Mouse (Mus musculus): Measurements from ENCODE around the gene Dvl3.
"Not testable (repeated sequence)": the region's sequence is repeated elsewhere in the genome, so short reads cannot be mapped to it uniquely, and the experiment has no call there.

Gene Dvl3

GRCm38 (mm10) chr16:20516726-20517201 lies at the start of gene Dvl3:
Dvl3 (plus strand) TSS chr16:20516982.
- peak; percentile 73 for DNase-seq (ENCODE audit: low read depth, low spot score)

DNA sequence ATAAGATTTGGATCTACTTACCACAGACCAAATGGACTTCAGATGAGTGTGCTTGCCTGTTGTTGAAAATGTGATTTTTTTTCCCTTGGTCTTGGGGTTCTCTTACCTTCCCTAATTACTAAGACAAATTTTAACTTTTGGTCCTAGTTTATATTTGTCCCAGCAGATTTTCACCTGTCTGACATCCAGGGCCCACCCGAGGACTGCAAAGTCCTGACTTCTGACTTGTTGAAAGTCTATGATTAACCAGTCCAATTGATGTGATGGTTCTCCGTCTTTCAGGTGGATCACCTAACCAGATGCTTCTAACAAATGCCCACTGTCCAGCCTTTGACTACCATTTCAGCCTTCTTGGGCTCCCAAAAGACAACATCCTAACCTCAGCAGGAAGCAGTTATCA lies 45.8 kb upstream of the Dvl3 start:
- DNase-seq (ENCODE audit: low read depth, low spot score): no peak

GRCm38 (mm10) chr16:20471686-20472085 lies 45.1 kb upstream of the Dvl3 start:
- no peak for DNase-seq (ENCODE audit: low read depth, low spot score)

DNA sequence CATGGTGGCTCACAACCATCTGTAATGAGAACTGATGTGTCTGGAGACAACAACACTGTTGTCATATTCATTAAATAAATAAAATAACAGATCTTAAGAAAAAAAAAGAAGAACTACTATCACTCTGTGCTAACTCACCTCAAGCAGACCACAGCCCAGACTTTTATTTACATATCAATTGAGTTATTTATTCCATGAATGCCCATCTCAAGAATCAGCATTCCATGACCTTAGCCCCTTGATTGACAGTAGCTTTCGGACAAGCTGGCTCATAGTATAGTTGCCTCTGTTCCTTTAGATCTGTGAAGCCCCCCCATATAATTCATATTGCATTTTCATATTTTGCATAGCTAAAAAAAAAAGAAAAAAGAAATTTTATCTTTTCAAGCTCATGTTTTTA lies 43.0 kb upstream of the Dvl3 start:
- DNase-seq (ENCODE audit: low read depth, low spot score): no peak

GRCm38 (mm10) chr16:20474211-20474610 lies 42.6 kb upstream of the Dvl3 start:
- DNase-seq (ENCODE audit: low read depth, low spot score): no peak

GRCm38 (mm10) chr16:20474786-20475185 lies 42.0 kb upstream of the Dvl3 start:
- no peak for DNase-seq (ENCODE audit: low read depth, low spot score)

DNA sequence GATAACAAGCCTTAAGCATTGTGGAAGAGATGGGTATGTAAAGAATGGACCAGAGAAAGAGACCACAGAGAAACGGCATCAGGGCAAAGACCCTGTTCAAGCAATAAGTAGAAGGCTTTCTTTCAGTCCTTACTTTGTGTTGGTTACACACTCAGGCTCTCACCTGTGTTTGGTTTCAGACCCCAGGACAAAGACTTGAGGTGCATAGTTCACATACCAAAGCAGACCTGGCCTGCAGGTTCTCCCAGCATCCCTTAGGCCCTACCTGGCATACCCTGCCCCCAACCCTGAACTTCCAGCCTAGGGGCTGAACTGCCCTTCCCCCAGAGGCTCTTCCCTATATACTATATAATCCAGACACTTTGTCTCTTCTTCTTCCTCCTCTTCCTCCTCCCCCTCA lies 41.4 kb upstream of the Dvl3 start:
- no peak for DNase-seq (ENCODE audit: low read depth, low spot score)

- DNase-seq (ENCODE audit: low read depth, low spot score): no peak
Measured at GRCm38 (mm10) chr16:20476857-20477256, 39.9 kb upstream of the Dvl3 start.

DNA sequence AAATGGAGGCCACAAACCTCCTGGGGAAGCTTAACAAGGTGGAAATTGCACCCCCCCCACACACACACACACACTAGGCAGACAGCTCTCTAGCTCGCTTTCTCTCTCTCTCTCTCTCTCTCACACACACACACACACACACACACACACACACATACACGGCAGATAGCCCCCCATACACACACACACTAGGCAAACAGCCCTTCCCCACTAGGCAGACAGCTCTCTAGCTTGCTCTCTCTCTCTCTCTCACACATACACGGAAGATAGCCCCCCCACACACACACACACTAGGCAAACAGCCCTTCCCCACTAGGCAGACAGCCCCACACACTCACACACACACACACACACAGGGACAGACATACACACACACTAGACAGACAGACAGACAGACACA lies 39.5 kb upstream of the Dvl3 start:
- no peak for DNase-seq (ENCODE audit: low read depth, low spot score)

- no peak for DNase-seq (ENCODE audit: low read depth, low spot score)
Measured at GRCm38 (mm10) chr16:20478504-20478903, 38.3 kb upstream of the Dvl3 start.

- not testable (repeated sequence) for DNase-seq (ENCODE audit: low read depth, low spot score)
Measured at GRCm38 (mm10) chr16:20479026-20479760, 37.6 kb upstream of the Dvl3 start.

GRCm38 (mm10) chr16:20480115-20480514 lies 36.7 kb upstream of the Dvl3 start:
- DNase-seq (ENCODE audit: low read depth, low spot score): no peak

DNA sequence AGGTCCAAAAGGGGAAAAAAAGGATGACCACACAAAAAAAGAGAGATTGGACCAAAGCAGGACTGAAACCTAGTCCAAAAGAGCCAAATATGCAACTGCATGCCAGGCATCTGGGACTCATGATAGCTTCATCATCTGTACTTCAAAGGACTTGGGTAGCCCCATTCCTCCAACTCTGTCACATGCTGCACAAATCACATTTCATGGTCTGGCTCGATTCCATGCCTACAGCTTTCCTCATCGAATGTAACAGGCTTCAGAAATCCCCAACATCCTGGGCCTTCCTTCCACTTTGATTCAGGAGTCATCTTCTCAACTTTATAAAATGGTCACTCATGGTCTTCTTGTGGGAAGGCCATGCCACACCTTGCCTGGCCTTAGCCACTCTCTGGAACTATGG lies 35.0 kb upstream of the Dvl3 start:
- DNase-seq (ENCODE audit: low read depth, low spot score): no peak

DNA sequence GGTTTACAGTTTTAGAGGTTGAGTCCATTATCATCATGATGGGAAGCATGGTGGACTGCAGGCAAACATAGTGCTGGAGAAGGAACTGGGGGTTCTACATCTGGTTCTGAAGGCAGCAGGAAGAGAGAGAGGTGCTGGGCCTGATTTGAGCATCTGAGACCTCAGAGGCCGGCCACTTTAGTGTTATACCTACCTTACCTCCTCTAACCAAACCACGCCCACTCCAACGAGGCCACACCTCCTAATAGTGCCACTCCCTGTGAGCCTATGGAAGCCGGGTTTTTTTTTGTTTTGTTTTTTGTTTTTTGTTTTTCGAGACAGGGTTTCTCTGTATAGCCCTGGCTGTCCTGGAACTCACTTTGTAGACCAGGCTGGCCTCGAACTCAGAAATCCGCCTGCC lies 33.1 kb upstream of the Dvl3 start:
- not testable (repeated sequence) for DNase-seq (ENCODE audit: low read depth, low spot score)

DNA sequence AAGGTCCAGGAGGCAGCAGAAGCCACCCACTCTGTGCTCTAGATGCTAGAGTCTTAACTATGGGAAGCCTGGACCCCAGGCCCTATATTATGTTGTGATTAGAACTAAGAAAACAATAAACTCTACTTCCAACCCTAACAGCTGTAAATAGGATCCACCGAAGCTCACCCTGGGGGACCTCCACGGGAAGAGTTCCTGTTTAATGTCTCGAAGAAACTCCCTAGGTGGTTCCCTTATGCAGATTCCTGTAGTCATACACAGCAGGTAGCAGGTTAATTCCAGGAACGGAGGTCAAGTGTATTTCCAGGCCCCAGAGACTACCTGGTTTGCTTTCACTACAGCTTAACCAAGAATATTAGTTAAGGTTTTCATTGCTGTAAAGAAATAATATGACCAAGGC lies 31.7 kb upstream of the Dvl3 start:
- DNase-seq (ENCODE audit: low read depth, low spot score): no peak

DNA sequence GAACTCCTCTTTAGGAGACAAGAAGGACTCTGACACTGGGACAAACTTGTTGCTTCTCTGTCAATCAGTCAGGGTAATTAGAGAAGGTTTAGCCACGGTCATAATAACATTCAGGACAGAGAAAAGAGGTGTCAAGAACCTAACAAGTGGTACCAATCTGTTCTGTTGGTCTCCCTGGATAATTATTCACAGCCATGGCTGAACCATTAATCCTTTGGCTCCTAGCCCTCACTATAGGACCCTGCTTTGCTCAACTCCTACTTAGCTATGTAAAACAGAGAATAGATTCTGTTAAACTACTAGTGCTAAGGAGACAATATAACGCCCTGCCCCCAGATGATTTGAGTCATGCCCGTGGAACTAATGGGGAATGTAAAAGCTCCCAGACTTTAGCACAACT lies 30.7 kb upstream of the Dvl3 start:
- no peak for DNase-seq (ENCODE audit: low read depth, low spot score)

DNA sequence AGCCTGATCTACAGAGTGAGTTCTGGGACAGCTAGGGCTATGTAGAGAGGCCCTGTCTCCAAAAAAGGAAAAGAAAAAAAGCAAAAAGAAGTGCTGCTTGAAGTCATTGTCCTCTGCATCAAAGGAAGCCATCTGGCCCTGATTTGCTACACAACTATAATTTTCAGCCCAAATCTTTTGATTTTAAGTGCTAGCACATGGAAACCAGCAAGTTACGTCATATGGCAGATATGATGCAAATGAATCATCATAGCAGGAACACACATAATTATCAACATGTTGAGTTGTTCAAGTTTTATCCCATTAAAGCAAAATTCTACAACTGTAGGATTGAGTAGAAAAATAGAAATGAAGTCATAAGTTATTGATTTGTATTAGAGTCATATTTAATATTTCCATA lies 28.6 kb upstream of the Dvl3 start:
- no peak for DNase-seq (ENCODE audit: low read depth, low spot score)

DNA sequence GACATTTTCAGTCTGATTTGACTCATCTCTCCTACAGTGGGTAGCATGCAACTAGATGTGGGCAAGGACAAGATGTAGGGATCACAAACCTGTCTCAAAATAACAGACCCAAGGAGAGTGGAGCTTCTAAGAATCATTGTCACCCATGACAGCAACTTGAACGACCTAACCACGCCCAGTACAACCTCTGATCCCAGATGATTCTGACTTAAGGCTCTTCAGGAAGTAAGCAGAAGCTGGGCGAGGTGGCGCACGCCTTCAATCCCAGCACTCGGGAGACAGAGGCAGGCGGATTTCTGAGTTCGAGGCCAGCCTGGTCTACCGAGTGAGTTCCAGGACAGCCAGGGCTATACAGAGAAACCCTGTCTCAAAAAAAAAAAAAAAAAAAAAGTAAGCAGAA lies 28.0 kb upstream of the Dvl3 start:
- not testable (repeated sequence) for DNase-seq (ENCODE audit: low read depth, low spot score)

- DNase-seq (ENCODE audit: low read depth, low spot score): no peak
Measured at GRCm38 (mm10) chr16:20489233-20489632, 27.5 kb upstream of the Dvl3 start.

DNA sequence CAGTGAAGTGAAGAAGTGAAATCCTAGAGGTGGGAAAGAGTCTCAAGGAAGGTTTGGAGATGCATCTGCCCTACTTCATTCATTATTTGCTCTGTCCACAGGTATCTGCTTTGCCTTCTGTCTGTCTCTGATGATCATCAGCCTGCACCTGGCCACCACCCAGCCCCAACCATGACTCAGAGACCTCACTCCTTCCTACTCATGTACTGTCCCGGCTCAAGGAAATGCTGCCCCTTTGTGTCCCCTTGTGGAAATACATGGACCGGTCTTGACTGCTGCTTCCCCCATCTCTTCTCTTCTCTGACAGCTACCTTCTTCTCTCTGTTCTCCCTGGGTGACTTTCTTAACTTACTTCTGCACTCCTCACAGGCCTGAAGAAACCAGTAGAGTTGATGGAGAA lies 26.2 kb upstream of the Dvl3 start:
- DNase-seq (ENCODE audit: low read depth, low spot score): no peak

DNA sequence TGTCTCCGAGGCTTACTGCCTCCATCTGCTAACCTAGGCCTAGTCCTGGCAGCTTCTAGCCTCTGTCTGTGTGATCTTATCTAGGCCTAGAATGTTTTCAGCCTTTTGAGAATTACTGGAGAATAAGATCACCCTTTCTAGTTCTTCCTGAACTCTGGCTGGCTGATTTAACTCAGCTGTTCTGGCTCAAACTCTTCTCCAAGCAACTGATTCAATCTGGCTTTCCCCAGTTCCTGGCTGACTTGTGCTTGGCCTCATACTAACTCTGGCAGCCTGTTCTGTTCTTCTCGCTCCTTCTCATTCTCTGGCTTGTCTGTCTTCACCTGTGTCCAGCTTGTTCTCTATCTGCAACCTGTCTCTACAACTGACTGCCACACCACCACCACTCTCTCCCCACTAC lies 25.5 kb upstream of the Dvl3 start:
- DNase-seq (ENCODE audit: low read depth, low spot score): no peak

GRCm38 (mm10) chr16:20493452-20493851 lies 23.3 kb upstream of the Dvl3 start:
- no peak for DNase-seq (ENCODE audit: low read depth, low spot score)

DNA sequence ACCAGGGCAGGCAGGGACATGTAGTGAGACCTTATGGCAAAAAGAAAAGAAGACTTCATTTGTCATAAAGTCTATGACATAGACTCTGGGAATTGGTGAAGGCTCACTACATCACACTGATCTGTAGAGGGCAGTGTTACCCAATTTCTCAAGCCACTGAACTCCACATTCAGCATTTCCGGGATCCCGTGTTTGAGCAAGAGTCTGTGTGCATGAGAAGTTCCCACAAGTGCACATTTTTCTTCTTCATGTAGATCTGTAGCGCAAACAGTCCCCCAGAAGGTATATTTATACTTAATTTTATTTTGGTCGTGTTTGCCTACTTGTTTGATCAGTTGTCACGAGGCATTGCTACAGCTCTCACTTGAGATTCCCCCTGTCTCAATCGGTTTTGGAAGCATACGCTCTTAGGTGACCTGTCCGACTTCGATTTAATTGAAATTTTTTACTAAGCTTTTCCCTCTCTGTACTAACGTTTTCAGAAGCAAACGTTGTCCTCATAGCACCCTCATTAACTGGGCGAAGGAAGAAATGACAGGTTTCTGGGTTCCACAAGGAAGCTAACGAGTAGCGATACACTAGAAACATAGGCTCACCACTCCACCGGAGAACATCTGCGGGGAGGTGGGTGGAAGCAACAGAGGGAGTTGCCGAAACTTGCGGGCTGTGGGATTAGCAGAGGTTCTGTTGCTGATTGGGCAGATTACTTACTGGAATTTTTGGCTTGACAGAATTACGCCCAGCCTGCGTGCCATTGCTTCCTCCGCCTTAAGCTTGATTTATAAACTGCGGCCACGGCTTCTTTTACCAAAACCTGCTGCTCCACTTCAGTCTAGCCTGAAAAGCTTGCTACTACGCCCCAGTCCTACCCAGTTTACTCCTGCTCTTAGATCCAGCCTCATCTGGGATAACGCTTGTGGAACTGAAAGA lies 19.8 kb upstream of the Dvl3 start:
- peak; percentile 56 for DNase-seq (ENCODE audit: low read depth, low spot score)

Data from retina, adult 2 months (tissue).